Mouse (Mus musculus): Measurements from ENCODE around the gene Krt81.

DNA sequence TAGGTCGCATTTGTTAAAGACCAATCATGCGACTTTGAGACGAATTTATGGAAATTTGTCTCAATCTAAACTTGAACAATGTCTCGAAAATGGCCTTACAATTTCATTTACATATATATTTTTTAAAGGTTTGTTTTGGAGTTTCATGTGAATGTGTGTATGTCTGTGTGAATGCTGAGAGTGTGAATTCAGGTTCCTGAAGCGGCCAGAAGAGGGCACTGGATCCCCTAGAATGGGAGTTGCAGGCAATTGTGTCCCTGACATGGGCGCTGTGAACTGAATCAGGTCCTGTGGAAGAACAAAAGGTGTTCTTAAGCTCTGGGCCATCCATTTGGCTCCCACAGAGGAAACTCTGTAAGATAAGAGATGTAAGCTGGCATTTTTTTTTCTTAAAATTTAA lies 7.7 kb downstream of the Krt81 start:
- TF ChIP-seq CTCF (IDR thresholded peaks at IDR 0.05; ENCODE audit: extremely low read depth, insufficient read length, insufficient replicate concordance, low read depth, low read length) (no peak), POLR2A (IDR thresholded peaks at IDR 0.05; ENCODE audit: low read depth, low read length) (no peak)

All from small intestine, adult 2 months (tissue).